Mouse (Mus musculus) brain, embryonic 14.5 days (tissue): ENCODE results near the gene Psmb1.
A peak's percentile ranks its signal among the peaks of the same experiment; 100 is the strongest.

Experiments used
- CTCF ChIP-seq: fragments of 200-500 bp; IDR thresholded peaks from 2 replicates; pipeline ENCODE4 v1.5.1; 2012; ENCODE audit warnings: inconsistent platforms, mild to moderate bottlenecking, moderate library complexity, borderline replicate concordance; ENCODE audit not compliant: insufficient read depth, insufficient read length; ENCODE audit errors: extremely low read depth
- POLR2A ChIP-seq: fragments of 200-500 bp; IDR thresholded peaks from 2 replicates; pipeline ENCODE4 v1.6.1; 2012; ENCODE audit warnings: mild to moderate bottlenecking, inconsistent platforms, borderline replicate concordance; ENCODE audit not compliant: poor library complexity, insufficient read depth, insufficient read length, severe bottlenecking; ENCODE audit errors: extremely low read depth

DNA sequence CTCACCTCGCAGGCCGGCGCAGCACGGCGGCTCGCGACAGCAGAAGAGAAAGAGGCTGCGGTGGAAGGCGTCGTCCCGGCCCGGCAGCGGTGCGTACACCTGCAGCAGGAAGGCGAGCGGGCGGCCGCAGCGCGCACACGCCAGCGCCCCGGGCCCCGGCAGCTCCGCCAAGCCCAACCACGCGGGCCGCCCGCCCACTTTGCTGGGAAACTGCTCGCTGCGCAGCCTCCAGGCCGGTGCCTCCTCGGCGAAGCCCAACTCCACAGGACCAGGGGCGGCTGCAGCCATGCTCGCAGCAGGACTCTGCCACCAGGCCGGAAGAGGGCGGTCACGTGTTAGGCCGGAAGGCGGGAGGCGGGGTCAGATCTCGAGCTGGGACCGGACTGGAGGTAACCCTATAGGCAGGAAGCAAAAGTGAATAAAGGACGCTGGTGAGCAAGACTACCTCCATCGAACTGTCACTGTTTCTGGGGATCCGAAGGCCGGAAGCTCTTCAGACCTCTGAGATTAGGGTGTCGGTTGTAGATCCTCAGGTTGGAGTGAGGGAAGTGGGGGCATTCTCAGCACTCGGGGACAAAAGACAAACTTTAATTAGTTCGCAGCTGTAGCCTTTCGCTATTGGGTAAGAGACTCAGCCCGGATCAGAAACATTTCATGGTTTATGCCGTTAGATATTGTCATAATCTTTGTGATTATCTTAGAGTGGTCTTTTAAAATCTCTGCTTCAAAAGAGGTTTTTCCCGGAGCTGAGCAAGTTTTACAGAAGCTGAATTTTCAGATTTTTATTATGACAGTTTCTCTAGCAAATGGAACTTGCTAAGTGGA is 27.6 kb upstream of the Psmb1 start, which contains the start of gene Pdcd2:
- TF ChIP-seq CTCF (peak; percentile 39; the same call in 1 of the 2 replicates), POLR2A (peak; percentile 53; the same call in 1 of the 2 replicates)
